Mouse (Mus musculus): ENCODE data around the gene Nwd1.

The Nwd1 gene

GRCm38 (mm10) chr8:72762306-72762705 lies 115.8 kb downstream of the Nwd1 start:
- no peak for DNase-seq (ENCODE audit: low read depth, low spot score)

DNA sequence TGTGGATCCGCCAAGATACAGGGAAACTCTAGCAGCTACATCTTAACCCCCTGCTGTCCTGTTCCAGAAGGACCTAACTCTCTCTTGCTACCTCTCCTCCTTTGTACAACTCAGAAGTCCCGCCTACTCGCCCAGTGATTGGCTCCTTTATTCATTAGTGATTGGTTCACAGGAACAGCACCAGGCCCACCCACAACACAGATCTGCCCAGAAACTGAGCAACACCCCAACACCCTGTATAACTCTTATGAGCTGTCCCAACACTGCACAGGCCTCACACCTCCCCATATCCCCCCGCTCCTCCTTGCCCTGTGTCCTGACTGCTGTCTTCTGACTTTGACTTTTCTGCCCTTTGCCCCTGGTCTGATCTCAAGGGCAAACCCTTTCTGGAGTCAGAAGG lies 119.2 kb downstream of the Nwd1 start:
- DNase-seq (ENCODE audit: low read depth, low spot score) = peak; percentile 74

- DNase-seq (ENCODE audit: low read depth, low spot score) = no peak
Measured at GRCm38 (mm10) chr8:72766777-72767176, 120.3 kb downstream of the Nwd1 start.
